Mouse (Mus musculus) erythroblast, embryonic 14.5 days (primary cell): Measurements from ENCODE around the gene Glyctk. TPM values are rescaled to one million over a fixed set of nuclear protein-coding genes. Genes with fewer than 3 reads are reported as not detected.
A peak's percentile ranks its signal among the peaks of the same experiment; 100 is the strongest.

Experiments used
- H3K27me3 ChIP-seq: 2 replicates; pipeline ENCODE4 v1.6.1; 2012; ENCODE audit warnings: inconsistent platforms; ENCODE audit not compliant: control insufficient read depth
- H3K36me3 ChIP-seq: 2 replicates; pipeline ENCODE4 v1.6.1; 2012; ENCODE audit warnings: mild to moderate bottlenecking, inconsistent platforms; ENCODE audit not compliant: control insufficient read depth
- H3K4me1 ChIP-seq: 2 replicates; pipeline ENCODE4 v1.6.1; 2012; ENCODE audit warnings: inconsistent platforms; ENCODE audit not compliant: control insufficient read depth
- H3K4me3 ChIP-seq: replicated peaks from 2 replicates; pipeline ENCODE3; 2012; ENCODE audit warnings: moderate library complexity, mild to moderate bottlenecking, inconsistent platforms
- H3K9me3 ChIP-seq: 2 replicates; pipeline ENCODE4 v1.6.1; 2012; ENCODE audit warnings: low read length, inconsistent platforms, mixed read lengths; ENCODE audit not compliant: control insufficient read depth
- GATA1 ChIP-seq: IDR thresholded peaks from 2 replicates; pipeline ENCODE4 v1.6.1; 2012; ENCODE audit warnings: low read length, inconsistent platforms, mixed read lengths
- TAL1 ChIP-seq: IDR thresholded peaks from 3 replicates; pipeline ENCODE4 v1.6.1; 2012; ENCODE audit warnings: low read length, inconsistent platforms, mixed read lengths
- polyA plus RNA-seq: library from polyadenylated mRNA; stranded (reverse); fragments of >175 nt; gene quantifications from 2 replicates; pipeline ENCODE4 v1.2.3, GENCODE M21; 2012

Glyctk gene
- polyA plus RNA-seq, result 0.04 and 0.07 TPM in 2 replicates

- H3K4me1 ChIP-seq, result peaks cover 24% of the 10 kb centered on the region
- peak within 1 kb of the TSS; percentile 49 for H3K4me3 ChIP-seq
Measured at GRCm38 (mm10) chr9:106158037-106158491, at the start of gene Glyctk. Gene Glyctk (minus strand): TSS chr9:106158138.

GRCm38 (mm10) chr9:106206515-106206914, 48.6 kb upstream of the Glyctk start:
- Histone ChIP-seq H3K36me3 (no peaks in the 10 kb centered on the region; the same call in 1 of the 2 replicates), H3K27me3 (no peaks in the 10 kb centered on the region), H3K4me3 (no peak overlapping the region), H3K4me1 (peaks cover 41% of the 10 kb centered on the region), H3K9me3 (no peaks in the 10 kb centered on the region)
- TF ChIP-seq TAL1 (no peak), GATA1 (no peak)

More at GRCm38 (mm10) chr9:106158037-106158491, at the start of gene Glyctk:
- H3K9me3 ChIP-seq, result no peaks in the 10 kb centered on the region
- peaks cover 5% of the 10 kb centered on the region; the same call in 1 of the 2 replicates for H3K36me3 ChIP-seq
- H3K27me3 ChIP-seq, result no peaks in the 10 kb centered on the region; the same call in 1 of the 2 replicates
- TF ChIP-seq GATA1 (no peak), TAL1 (no peak)

- TF ChIP-seq TAL1 (no peak), GATA1 (no peak)
- H3K27me3 ChIP-seq, result no peaks in the 10 kb centered on the region
- H3K36me3 ChIP-seq, result no peaks in the 10 kb centered on the region; the same call in 1 of the 2 replicates
- no peaks in the 10 kb centered on the region for H3K9me3 ChIP-seq
- H3K4me1 ChIP-seq, result peaks cover 38% of the 10 kb centered on the region
- no peak overlapping the region for H3K4me3 ChIP-seq
Measured at GRCm38 (mm10) chr9:106205713-106206290, 47.9 kb upstream of the Glyctk start.

GRCm38 (mm10) chr9:106203990-106204851, 46.3 kb upstream of the Glyctk start:
- Histone ChIP-seq H3K4me1 (peaks cover 50% of the 10 kb centered on the region), H3K36me3 (no peaks in the 10 kb centered on the region; the same call in 1 of the 2 replicates), H3K9me3 (no peaks in the 10 kb centered on the region), H3K27me3 (no peaks in the 10 kb centered on the region), H3K4me3 (peak overlapping the region; percentile 86)
- TF ChIP-seq GATA1 (no peak), TAL1 (no peak)

- Histone ChIP-seq H3K36me3 (no peaks in the 10 kb centered on the region; the same call in 1 of the 2 replicates), H3K27me3 (peaks cover 4% of the 10 kb centered on the region), H3K9me3 (no peaks in the 10 kb centered on the region), H3K4me1 (peaks cover 59% of the 10 kb centered on the region), H3K4me3 (peak within 1 kb of the TSS; percentile 86)
- TF ChIP-seq GATA1 (no peak), TAL1 (no peak)
Measured at GRCm38 (mm10) chr9:106202819-106203636, 45.1 kb upstream of the Glyctk start, which contains the start of gene Twf2. Gene Twf2 (plus strand): TSS chr9:106203108.

- TF ChIP-seq GATA1 (no peak), TAL1 (no peak)
- H3K4me3 ChIP-seq, result peak overlapping the region; percentile 86
- H3K4me1 ChIP-seq, result peaks cover 60% of the 10 kb centered on the region
- no peaks in the 10 kb centered on the region for H3K9me3 ChIP-seq
- H3K36me3 ChIP-seq, result no peaks in the 10 kb centered on the region
- H3K27me3 ChIP-seq, result peaks cover 9% of the 10 kb centered on the region
Measured at GRCm38 (mm10) chr9:106201895-106202294, 44.0 kb upstream of the Glyctk start.

GRCm38 (mm10) chr9:106199535-106200272, 41.8 kb upstream of the Glyctk start, which contains the start of gene Ppm1m:
Gene Ppm1m (minus strand): TSS chr9:106199746.
- Histone ChIP-seq H3K36me3 (peaks cover 13% of the 10 kb centered on the region), H3K9me3 (no peaks in the 10 kb centered on the region), H3K4me1 (peaks cover 55% of the 10 kb centered on the region), H3K4me3 (peak within 1 kb of the TSS; percentile 71), H3K27me3 (peaks cover 9% of the 10 kb centered on the region)
- TF ChIP-seq GATA1, result no peak
- no peak for TF ChIP-seq TAL1

- Histone ChIP-seq H3K36me3 (peaks cover 17% of the 10 kb centered on the region), H3K4me3 (peak overlapping the region; percentile 71), H3K4me1 (peaks cover 48% of the 10 kb centered on the region), H3K9me3 (no peaks in the 10 kb centered on the region), H3K27me3 (peaks cover 9% of the 10 kb centered on the region)
- no peak for TF ChIP-seq TAL1
- TF ChIP-seq GATA1, result no peak
Measured at GRCm38 (mm10) chr9:106198962-106199458, 41.1 kb upstream of the Glyctk start.
